Mouse (Mus musculus): ENCODE measurements around the gene Spen.
A peak's percentile ranks its signal among the peaks of the same experiment; 100 is the strongest.

- TF ChIP-seq POLR2A (IDR thresholded peaks at IDR 0.05; ENCODE audit: insufficient read depth, low read depth, low read length) (no peak), CTCF (IDR thresholded peaks at IDR 0.05) (peak; percentile 35)
These were observed 38.5 kb upstream of the Spen start for GRCm38 (mm10) chr4:141576877-141577276.

All from heart, adult 2 months (tissue).